Mouse (Mus musculus): ENCODE measurements around the gene Gsta4. TPM values are rescaled to one million over a fixed set of nuclear protein-coding genes. Genes with fewer than 3 reads are reported as not detected.
"Not testable (repeated sequence)": the region's sequence is repeated elsewhere in the genome, so short reads cannot be mapped to it uniquely, and the experiment has no call there.

The Gsta4 gene
- total RNA-seq, 2 experiments from 2014 or later = 9.8 to 10.4 TPM

DNA sequence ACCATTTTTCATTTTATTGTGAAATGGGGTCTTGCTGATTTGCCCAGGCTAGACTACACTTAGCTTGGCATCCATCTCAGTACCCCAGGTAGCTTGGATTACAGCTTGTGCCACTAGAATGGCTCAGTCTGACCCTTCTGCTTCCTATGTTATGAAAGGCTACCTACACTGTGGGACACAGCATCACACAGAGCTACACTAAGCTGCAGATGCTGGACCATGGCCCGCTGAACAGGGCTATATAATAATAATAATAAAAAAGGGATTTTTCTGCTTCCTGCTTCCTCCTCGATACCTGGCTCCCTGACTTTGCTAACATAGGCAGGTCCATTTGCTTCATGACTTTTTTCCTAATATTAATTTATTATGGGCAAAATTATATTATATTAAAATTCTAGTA is 41.8 kb downstream of the Gsta4 start:
- intact Hi-C loops (cut with DNase I) = no loop called here
- no peak for DNase-seq

GRCm38 (mm10) chr9:78225304-78225703 is 42.7 kb downstream of the Gsta4 start:
- intact Hi-C loops (cut with DNase I) = no loop called here
- DNase-seq = no peak

DNA sequence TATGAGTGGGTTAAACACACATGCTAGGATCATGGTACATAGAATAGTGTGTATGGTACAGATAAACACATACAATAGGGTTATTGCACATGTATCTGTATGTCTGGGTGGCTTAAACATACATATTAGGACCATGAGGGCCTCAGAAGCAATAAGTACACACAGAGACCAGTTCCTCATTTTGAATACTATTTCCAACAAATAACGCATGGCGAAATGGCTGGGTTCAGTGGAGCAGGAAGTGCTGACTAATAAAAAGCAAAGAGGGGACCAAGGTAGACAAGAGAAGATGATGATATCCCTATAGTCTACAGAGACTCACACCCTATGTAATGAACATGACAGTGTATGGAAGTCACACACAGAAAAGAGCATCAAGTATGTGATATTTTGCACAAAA is 45.5 kb downstream of the Gsta4 start:
- intact Hi-C loops (cut with DNase I) = no loop called here
- DNase-seq = no peak

- intact Hi-C loops (cut with DNase I); DNase-seq: not testable (repeated sequence)
These were observed 47.1 kb downstream of the Gsta4 start for GRCm38 (mm10) chr9:78229658-78230057.

- intact Hi-C loops (cut with DNase I) = not testable (repeated sequence)
These were observed 47.9 kb downstream of the Gsta4 start, which contains the start of gene Gsta1 for GRCm38 (mm10) chr9:78230461-78230860. TSS of gene Gsta1 (plus strand) at chr9:78230656.

GRCm38 (mm10) chr9:78233121-78233695 is 50.6 kb downstream of the Gsta4 start:
- DNase-seq; intact Hi-C loops (cut with DNase I): not testable (repeated sequence)

More at GRCm38 (mm10) chr9:78230461-78230860, 47.9 kb downstream of the Gsta4 start, which contains the start of gene Gsta1:
- not testable (repeated sequence) for DNase-seq

DNA sequence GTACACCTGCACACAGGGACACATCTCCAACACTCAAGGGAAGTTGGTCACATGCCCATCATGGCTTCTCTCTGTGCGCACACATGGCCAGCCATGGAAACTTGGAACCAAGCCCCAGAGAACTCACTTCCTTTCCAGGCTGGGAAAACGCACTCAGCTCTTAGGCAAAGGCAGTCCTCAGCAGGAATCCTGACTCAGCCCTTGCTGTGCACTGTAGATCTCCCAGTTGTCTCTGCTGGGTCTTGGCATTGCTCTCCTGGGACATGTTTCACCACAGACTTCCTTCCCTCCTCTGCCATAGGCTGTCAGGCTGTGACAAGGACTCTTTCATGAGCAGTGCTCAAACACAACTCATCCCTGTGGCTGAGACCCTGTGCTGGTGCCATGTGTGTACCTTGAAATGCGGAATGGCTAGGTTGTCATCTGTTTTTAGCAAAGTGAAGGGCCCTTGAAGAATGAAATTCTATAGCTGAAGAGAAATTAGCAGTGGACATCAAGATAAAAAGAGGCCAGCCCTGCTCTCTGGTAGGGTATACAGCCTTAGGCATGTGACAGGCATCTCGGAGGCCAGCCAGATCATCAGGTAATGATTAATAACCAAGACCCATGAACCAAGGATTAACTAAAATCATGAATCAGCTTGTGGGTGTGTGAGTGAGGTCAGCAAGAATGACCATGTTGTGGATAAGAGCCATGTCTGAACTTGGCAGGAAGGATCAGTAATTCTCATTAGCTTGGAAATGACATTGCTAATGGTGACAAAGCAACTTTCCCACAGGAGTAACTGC is 73.3 kb downstream of the Gsta4 start:
- DNase-seq; intact Hi-C loops (cut with DNase I): not testable (repeated sequence)

DNA sequence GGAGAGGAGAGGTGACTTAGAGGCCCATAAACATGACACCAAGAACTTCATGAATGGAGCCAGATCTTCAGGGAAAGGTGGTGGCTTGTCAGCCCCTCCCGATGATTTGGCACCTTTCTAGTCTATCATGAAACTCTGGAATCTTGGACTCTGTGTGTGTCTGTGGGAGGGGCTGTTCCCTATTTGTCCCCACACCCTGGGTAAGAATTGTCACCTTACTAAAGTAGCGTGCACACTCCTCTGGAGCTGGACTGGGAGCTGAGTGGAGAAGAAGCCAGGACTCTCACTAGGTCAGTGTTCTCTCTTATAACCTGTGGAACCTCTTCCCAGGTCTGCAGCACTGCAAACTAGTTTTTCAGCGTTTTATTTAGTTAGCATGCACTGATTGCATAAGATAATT is 74.3 kb downstream of the Gsta4 start, which contains the start of gene Gm3776:
Gene Gm3776, plus strand, starts transcription at position 216 of the 400 bp plus-strand sequence.
- intact Hi-C loops (cut with DNase I); DNase-seq: not testable (repeated sequence)

Other genes with a start within 250 kb of the Gsta4 start
- gene Gcm1, start 130.8 kb upstream of the Gsta4 start, total RNA-seq (2021) = not detected
- gene Fbxo9, start 73.7 kb upstream of the Gsta4 start, total RNA-seq (2021) = 10 to 100 TPM; 80.3 to 85.6 TPM
- gene Ick, start 73.6 kb upstream of the Gsta4 start, total RNA-seq (2021) = 10 to 100 TPM; 59.9 to 64.0 TPM
- not detected for gene Gsta1, start 47.9 kb downstream of the Gsta4 start, total RNA-seq (2021)
- gene Gm3776, start 74.4 kb downstream of the Gsta4 start, total RNA-seq (2021) = not detected
- not detected for gene Gm10639, start 107.1 kb downstream of the Gsta4 start, total RNA-seq (2021)
- not detected for gene Omt2a, start 132.0 kb downstream of the Gsta4 start, total RNA-seq (2021)
- gene Omt2b, start 144.8 kb downstream of the Gsta4 start, total RNA-seq (2021) = not detected
- gene Gsta2, start 173.0 kb downstream of the Gsta4 start, total RNA-seq (2021) = not detected
- 1 to 10 TPM in 1 of 2 experiments, under 1 TPM in 1; 0.85 to 3.4 TPM for gene Dppa5a, start 185.4 kb downstream of the Gsta4 start, total RNA-seq (2021)
- 1 to 10 TPM; 1.3 to 2.1 TPM for gene Ooep, start 196.0 kb downstream of the Gsta4 start, total RNA-seq (2021)
- gene Ddx43, start 213.0 kb downstream of the Gsta4 start, total RNA-seq (2021) = under 1 TPM in 1 of 2 experiments, not detected in 1; 0.20 TPM

All from left cerebral cortex, postnatal 4 days (tissue).